Mouse (Mus musculus): ENCODE measurements at regions not wholly inside any gene's neighbourhood (a gene's known extent, or its start where the extent isn't known, plus 50 kb on each side); places are given as distances from the start of the nearest gene placed in this dataset.

GRCm38 (mm10) chr4:31743776-31744175 lies 220.1 kb upstream of the Map3k7 start:
- H3K4me1 ChIP-seq (ENCODE audit: insufficient read depth), result no peaks in the 10 kb centered on the region
- ATAC-seq, result no peak
- 54% methylated on average over 3 of the region's 3 CpGs for WGBS (ENCODE audit: insufficient replicate concordance)
- H3K9ac ChIP-seq (replicated peaks), result no peak overlapping the region
- H3K9me3 ChIP-seq (ENCODE audit: low read length), result no peaks in the 10 kb centered on the region
- DNase-seq, result no peak
- H3K36me3 ChIP-seq (replicated peaks; ENCODE audit: insufficient read depth, low read length), result no peaks in the 10 kb centered on the region
- no peak overlapping the region for H3K27ac ChIP-seq (ENCODE audit: low read depth)
- H3K4me2 ChIP-seq (ENCODE audit: low read depth, low read length), result no peak overlapping the region
- no peak overlapping the region for H3K4me3 ChIP-seq (ENCODE audit: low read depth, low read length)
- TF ChIP-seq EP300 (IDR thresholded peaks at IDR 0.05; ENCODE audit: low read depth) (no peak), CTCF (IDR thresholded peaks at IDR 0.05; ENCODE audit: low read depth) (no peak)
- no peaks in the 10 kb centered on the region for H3K27me3 ChIP-seq (ENCODE audit: insufficient read depth, low read length)

- 80% methylated on average over 4 of the region's 4 CpGs for WGBS (ENCODE audit: insufficient replicate concordance)
- ATAC-seq, result no peak
- Histone ChIP-seq H3K4me2 (ENCODE audit: low read depth, low read length) (no peak overlapping the region), H3K9me3 (ENCODE audit: low read length) (no peaks in the 10 kb centered on the region), H3K27ac (ENCODE audit: low read depth) (no peak overlapping the region), H3K9ac (replicated peaks) (no peak overlapping the region), H3K4me3 (ENCODE audit: low read depth, low read length) (no peak overlapping the region), H3K36me3 (replicated peaks; ENCODE audit: insufficient read depth, low read length) (no peaks in the 10 kb centered on the region), H3K27me3 (ENCODE audit: insufficient read depth, low read length) (no peaks in the 10 kb centered on the region), H3K4me1 (ENCODE audit: insufficient read depth) (no peaks in the 10 kb centered on the region)
- TF ChIP-seq CTCF (IDR thresholded peaks at IDR 0.05; ENCODE audit: low read depth) (no peak), EP300 (IDR thresholded peaks at IDR 0.05; ENCODE audit: low read depth) (no peak)
- DNase-seq, result no peak
Measured at GRCm38 (mm10) chr4:31744431-31744830, 219.5 kb upstream of the Map3k7 start.

- no peak overlapping the region for H3K27ac ChIP-seq (ENCODE audit: low read depth)
- H3K4me1 ChIP-seq (ENCODE audit: insufficient read depth), result no peaks in the 10 kb centered on the region
- H3K9ac ChIP-seq (replicated peaks), result no peak overlapping the region
- no peak overlapping the region for H3K4me3 ChIP-seq (ENCODE audit: low read depth, low read length)
- no peaks in the 10 kb centered on the region for H3K36me3 ChIP-seq (replicated peaks; ENCODE audit: insufficient read depth, low read length)
- no peak overlapping the region for H3K4me2 ChIP-seq (ENCODE audit: low read depth, low read length)
- no peak for ATAC-seq
- H3K9me3 ChIP-seq (ENCODE audit: low read length), result no peaks in the 10 kb centered on the region
- WGBS (ENCODE audit: insufficient replicate concordance), result 75% methylated on average over 5 of the region's 5 CpGs
- H3K27me3 ChIP-seq (ENCODE audit: insufficient read depth, low read length), result no peaks in the 10 kb centered on the region
- TF ChIP-seq CTCF (IDR thresholded peaks at IDR 0.05; ENCODE audit: low read depth) (no peak), EP300 (IDR thresholded peaks at IDR 0.05; ENCODE audit: low read depth) (no peak)
- no peak for DNase-seq
Measured at GRCm38 (mm10) chr4:31753677-31754312, 210.1 kb upstream of the Map3k7 start.

- Histone ChIP-seq H3K9me3 (ENCODE audit: low read length) (no peaks in the 10 kb centered on the region), H3K4me3 (ENCODE audit: low read depth, low read length) (no peak overlapping the region), H3K27me3 (ENCODE audit: insufficient read depth, low read length) (no peaks in the 10 kb centered on the region), H3K4me2 (ENCODE audit: low read depth, low read length) (no peak overlapping the region), H3K36me3 (replicated peaks; ENCODE audit: insufficient read depth, low read length) (no peaks in the 10 kb centered on the region), H3K9ac (replicated peaks) (no peak overlapping the region), H3K4me1 (ENCODE audit: insufficient read depth) (no peaks in the 10 kb centered on the region), H3K27ac (ENCODE audit: low read depth) (no peak overlapping the region)
- no peak for ATAC-seq
- WGBS (ENCODE audit: insufficient replicate concordance), result 46% methylated on average over 1 of the region's 1 CpGs
- no peak for TF ChIP-seq EP300 (IDR thresholded peaks at IDR 0.05; ENCODE audit: low read depth)
- TF ChIP-seq CTCF (IDR thresholded peaks at IDR 0.05; ENCODE audit: low read depth), result no peak
- DNase-seq, result no peak
Measured at GRCm38 (mm10) chr4:31757126-31757525, 206.8 kb upstream of the Map3k7 start.

- ATAC-seq, result no peak
- H3K4me3 ChIP-seq (ENCODE audit: low read depth, low read length), result no peak overlapping the region
Measured at GRCm38 (mm10) chr4:31760116-31760515, 203.8 kb upstream of the Map3k7 start.

GRCm38 (mm10) chr4:31762199-31762598 lies 201.7 kb upstream of the Map3k7 start:
- no peak overlapping the region for H3K4me3 ChIP-seq (ENCODE audit: low read depth, low read length)
- WGBS (ENCODE audit: insufficient replicate concordance), result 52% methylated on average over 6 of the region's 7 CpGs
- ATAC-seq (no peak), DNase-seq (no peak)
- no peak overlapping the region for H3K4me2 ChIP-seq (ENCODE audit: low read depth, low read length)
- H3K27ac ChIP-seq (ENCODE audit: low read depth), result no peak overlapping the region
- H3K9me3 ChIP-seq (ENCODE audit: low read length), result no peaks in the 10 kb centered on the region
- no peaks in the 10 kb centered on the region for H3K27me3 ChIP-seq (ENCODE audit: insufficient read depth, low read length)
- H3K4me1 ChIP-seq (ENCODE audit: insufficient read depth), result no peaks in the 10 kb centered on the region
- TF ChIP-seq EP300 (IDR thresholded peaks at IDR 0.05; ENCODE audit: low read depth), result no peak
- TF ChIP-seq CTCF (IDR thresholded peaks at IDR 0.05; ENCODE audit: low read depth), result no peak
- no peaks in the 10 kb centered on the region for H3K36me3 ChIP-seq (replicated peaks; ENCODE audit: insufficient read depth, low read length)
- no peak overlapping the region for H3K9ac ChIP-seq (replicated peaks)

More at GRCm38 (mm10) chr4:31760116-31760515, 203.8 kb upstream of the Map3k7 start:
- Histone ChIP-seq H3K9me3 (ENCODE audit: low read length) (no peaks in the 10 kb centered on the region), H3K4me1 (ENCODE audit: insufficient read depth) (no peaks in the 10 kb centered on the region), H3K36me3 (replicated peaks; ENCODE audit: insufficient read depth, low read length) (no peaks in the 10 kb centered on the region), H3K27me3 (ENCODE audit: insufficient read depth, low read length) (no peaks in the 10 kb centered on the region), H3K4me2 (ENCODE audit: low read depth, low read length) (no peak overlapping the region), H3K27ac (ENCODE audit: low read depth) (no peak overlapping the region), H3K9ac (replicated peaks) (no peak overlapping the region)
- DNase-seq, result no peak
- WGBS (ENCODE audit: insufficient replicate concordance), result 57% methylated on average over 4 of the region's 4 CpGs
- TF ChIP-seq CTCF (IDR thresholded peaks at IDR 0.05; ENCODE audit: low read depth) (no peak), EP300 (IDR thresholded peaks at IDR 0.05; ENCODE audit: low read depth) (no peak)

Measured in liver, postnatal 0 days (tissue).